Mouse (Mus musculus): Measurements from ENCODE around the gene Agrn. TPM values are rescaled to one million over a fixed set of nuclear protein-coding genes. Genes with fewer than 3 reads are reported as not detected.

Agrn gene
- polyA plus RNA-seq (2016; fragmentation: Nextera tagmentation; extraction: Ambion mirVana) = 55.4 and 84.4 TPM in 2 replicates

- under 1% methylated on average over 40 of the region's 88 CpGs for WGBS
- Histone ChIP-seq H3K36me3 (peaks cover 32% of the 10 kb centered on the region), H3K27ac (replicated peaks) (peak within 1 kb of the TSS; percentile 95), H3K9me3 (replicated peaks) (no peaks in the 10 kb centered on the region), H3K4me1 (peaks cover 66% of the 10 kb centered on the region), H3K4me3 (peak within 1 kb of the TSS; percentile 94), H3K27me3 (ENCODE audit: low read depth, poor library complexity, severe bottlenecking) (peaks cover 23% of the 10 kb centered on the region)
- no peak for DNase-seq (ENCODE audit: low spot score)
Observed at GRCm38 (mm10) chr4:156197131-156197828, at the start of gene Agrn. TSS of gene Agrn (minus strand) at chr4:156197488.

GRCm38 (mm10) chr4:156236651-156237447 lies 39.6 kb upstream of the Agrn start:
- H3K4me1 ChIP-seq = peaks cover 27% of the 10 kb centered on the region
- peak overlapping the region; percentile 93 for H3K27ac ChIP-seq (replicated peaks)
- peak overlapping the region; percentile 94 for H3K4me3 ChIP-seq
- 26% methylated on average over 58 of the region's 60 CpGs for WGBS
- peak; percentile 45 for DNase-seq (ENCODE audit: low spot score)
- no peaks in the 10 kb centered on the region for H3K9me3 ChIP-seq (replicated peaks)
- H3K36me3 ChIP-seq = peaks cover 67% of the 10 kb centered on the region
- H3K27me3 ChIP-seq (ENCODE audit: low read depth, poor library complexity, severe bottlenecking) = no peaks in the 10 kb centered on the region

- Histone ChIP-seq H3K9me3 (replicated peaks) (no peaks in the 10 kb centered on the region), H3K27me3 (ENCODE audit: low read depth, poor library complexity, severe bottlenecking) (no peaks in the 10 kb centered on the region), H3K27ac (replicated peaks) (peak within 1 kb of the TSS; percentile 93), H3K4me3 (peak within 1 kb of the TSS; percentile 94), H3K36me3 (peaks cover 67% of the 10 kb centered on the region), H3K4me1 (peaks cover 27% of the 10 kb centered on the region)
- DNase-seq (ENCODE audit: low spot score) = peak; percentile 95
- WGBS = under 1% methylated on average over 90 of the region's 90 CpGs
Observed at GRCm38 (mm10) chr4:156235808-156236533, 38.7 kb upstream of the Agrn start, which contains the start of gene Noc2l. TSS of gene Noc2l (plus strand) at chr4:156236010.

- peak overlapping the region; percentile 94 for H3K4me3 ChIP-seq
- H3K9me3 ChIP-seq (replicated peaks) = no peaks in the 10 kb centered on the region
- WGBS = 1% methylated on average over 15 of the region's 15 CpGs
- H3K27me3 ChIP-seq (ENCODE audit: low read depth, poor library complexity, severe bottlenecking) = no peaks in the 10 kb centered on the region
- peaks cover 27% of the 10 kb centered on the region for H3K4me1 ChIP-seq
- DNase-seq (ENCODE audit: low spot score) = no peak
- H3K36me3 ChIP-seq = peaks cover 67% of the 10 kb centered on the region
- H3K27ac ChIP-seq (replicated peaks) = peak overlapping the region; percentile 93
Observed at GRCm38 (mm10) chr4:156235360-156235770, 38.1 kb upstream of the Agrn start.

- peak; percentile 87 for DNase-seq (ENCODE audit: low spot score)
- peak within 1 kb of the TSS; percentile 93 for H3K27ac ChIP-seq (replicated peaks)
- peaks cover 67% of the 10 kb centered on the region for H3K36me3 ChIP-seq
- H3K4me3 ChIP-seq = peak within 1 kb of the TSS; percentile 94
- H3K4me1 ChIP-seq = peaks cover 27% of the 10 kb centered on the region
- H3K27me3 ChIP-seq (ENCODE audit: low read depth, poor library complexity, severe bottlenecking) = no peaks in the 10 kb centered on the region
- H3K9me3 ChIP-seq (replicated peaks) = no peaks in the 10 kb centered on the region
- WGBS = under 1% methylated on average over 42 of the region's 48 CpGs
Observed at GRCm38 (mm10) chr4:156234701-156235213, 37.5 kb upstream of the Agrn start, which contains the start of gene Plekhn1. TSS of gene Plekhn1 (minus strand) at chr4:156234857.

- 5% methylated on average over 17 of the region's 17 CpGs for WGBS
- peaks cover 67% of the 10 kb centered on the region for H3K36me3 ChIP-seq
- H3K9me3 ChIP-seq (replicated peaks) = no peaks in the 10 kb centered on the region
- peaks cover 27% of the 10 kb centered on the region for H3K4me1 ChIP-seq
- no peaks in the 10 kb centered on the region for H3K27me3 ChIP-seq (ENCODE audit: low read depth, poor library complexity, severe bottlenecking)
- peak overlapping the region; percentile 92 for H3K27ac ChIP-seq (replicated peaks)
- peak; percentile 67 for DNase-seq (ENCODE audit: low spot score)
- H3K4me3 ChIP-seq = peak overlapping the region; percentile 72
Observed at GRCm38 (mm10) chr4:156234021-156234501, 36.8 kb upstream of the Agrn start.

- Histone ChIP-seq H3K27me3 (ENCODE audit: low read depth, poor library complexity, severe bottlenecking) (no peaks in the 10 kb centered on the region), H3K36me3 (peaks cover 50% of the 10 kb centered on the region), H3K27ac (replicated peaks) (no peak overlapping the region; the same call in 1 of the 2 replicates), H3K4me1 (peaks cover 18% of the 10 kb centered on the region), H3K9me3 (replicated peaks) (no peaks in the 10 kb centered on the region), H3K4me3 (no peak overlapping the region)
- WGBS = 20% methylated on average over 12 of the region's 12 CpGs
- no peak for DNase-seq (ENCODE audit: low spot score)
Observed at GRCm38 (mm10) chr4:156228393-156229024, 31.2 kb upstream of the Agrn start.

- peaks cover 47% of the 10 kb centered on the region for H3K36me3 ChIP-seq
- H3K27me3 ChIP-seq (ENCODE audit: low read depth, poor library complexity, severe bottlenecking) = no peaks in the 10 kb centered on the region
- DNase-seq (ENCODE audit: low spot score) = no peak
Observed at GRCm38 (mm10) chr4:156227752-156228392, 30.6 kb upstream of the Agrn start.

GRCm38 (mm10) chr4:156224276-156224675 lies 27.0 kb upstream of the Agrn start:
- Histone ChIP-seq H3K36me3 (peaks cover 14% of the 10 kb centered on the region), H3K9me3 (replicated peaks) (no peaks in the 10 kb centered on the region), H3K4me3 (no peak overlapping the region), H3K4me1 (peaks cover 12% of the 10 kb centered on the region), H3K27ac (replicated peaks) (no peak overlapping the region), H3K27me3 (ENCODE audit: low read depth, poor library complexity, severe bottlenecking) (no peaks in the 10 kb centered on the region)
- 88% methylated on average over 2 of the region's 2 CpGs for WGBS
- no peak for DNase-seq (ENCODE audit: low spot score)

More at GRCm38 (mm10) chr4:156227752-156228392, 30.6 kb upstream of the Agrn start:
- Histone ChIP-seq H3K27ac (replicated peaks) (no peak overlapping the region; the same call in 1 of the 2 replicates), H3K9me3 (replicated peaks) (no peaks in the 10 kb centered on the region), H3K4me1 (peaks cover 12% of the 10 kb centered on the region), H3K4me3 (no peak overlapping the region; the same call in 1 of the 2 replicates)
- 30% methylated on average over 18 of the region's 18 CpGs for WGBS

GRCm38 (mm10) chr4:156219936-156220335 lies 22.6 kb upstream of the Agrn start:
- no peaks in the 10 kb centered on the region for H3K27me3 ChIP-seq (ENCODE audit: low read depth, poor library complexity, severe bottlenecking)
- 89% methylated on average over 11 of the region's 11 CpGs for WGBS
- no peak overlapping the region for H3K4me3 ChIP-seq

GRCm38 (mm10) chr4:156217838-156218237 lies 20.6 kb upstream of the Agrn start:
- H3K9me3 ChIP-seq (replicated peaks) = no peaks in the 10 kb centered on the region
- H3K27me3 ChIP-seq (ENCODE audit: low read depth, poor library complexity, severe bottlenecking) = no peaks in the 10 kb centered on the region
- peaks cover 5% of the 10 kb centered on the region; the same call in 1 of the 2 replicates for H3K4me1 ChIP-seq
- no peak for DNase-seq (ENCODE audit: low spot score)
- H3K4me3 ChIP-seq = no peak overlapping the region
- 87% methylated on average over 16 of the region's 16 CpGs for WGBS
- no peak overlapping the region for H3K27ac ChIP-seq (replicated peaks)
- H3K36me3 ChIP-seq = peaks cover 3% of the 10 kb centered on the region; the same call in 1 of the 2 replicates

More at GRCm38 (mm10) chr4:156219936-156220335, 22.6 kb upstream of the Agrn start:
- peaks cover 7% of the 10 kb centered on the region; the same call in 1 of the 2 replicates for H3K36me3 ChIP-seq
- H3K27ac ChIP-seq (replicated peaks) = no peak overlapping the region
- H3K9me3 ChIP-seq (replicated peaks) = no peaks in the 10 kb centered on the region
- DNase-seq (ENCODE audit: low spot score) = no peak
- peaks cover 5% of the 10 kb centered on the region; the same call in 1 of the 2 replicates for H3K4me1 ChIP-seq
